Mouse (Mus musculus) megakaryocyte, embryonic 14.5 days (primary cell): ENCODE results near the gene Samd9l.
"Not testable (repeated sequence)": the region's sequence is repeated elsewhere in the genome, so short reads cannot be mapped to it uniquely, and the experiment has no call there.

Experiments
- FLI1 ChIP-seq: IDR thresholded peaks from 2 replicates; pipeline ENCODE4 v1.6.1; 2012; ENCODE audit warnings: low read length, inconsistent platforms, mixed read lengths
- GATA1 ChIP-seq: IDR thresholded peaks from 3 replicates; pipeline ENCODE4 v1.6.1; 2012; ENCODE audit warnings: mixed read lengths, low read length, inconsistent platforms, borderline replicate concordance

DNA sequence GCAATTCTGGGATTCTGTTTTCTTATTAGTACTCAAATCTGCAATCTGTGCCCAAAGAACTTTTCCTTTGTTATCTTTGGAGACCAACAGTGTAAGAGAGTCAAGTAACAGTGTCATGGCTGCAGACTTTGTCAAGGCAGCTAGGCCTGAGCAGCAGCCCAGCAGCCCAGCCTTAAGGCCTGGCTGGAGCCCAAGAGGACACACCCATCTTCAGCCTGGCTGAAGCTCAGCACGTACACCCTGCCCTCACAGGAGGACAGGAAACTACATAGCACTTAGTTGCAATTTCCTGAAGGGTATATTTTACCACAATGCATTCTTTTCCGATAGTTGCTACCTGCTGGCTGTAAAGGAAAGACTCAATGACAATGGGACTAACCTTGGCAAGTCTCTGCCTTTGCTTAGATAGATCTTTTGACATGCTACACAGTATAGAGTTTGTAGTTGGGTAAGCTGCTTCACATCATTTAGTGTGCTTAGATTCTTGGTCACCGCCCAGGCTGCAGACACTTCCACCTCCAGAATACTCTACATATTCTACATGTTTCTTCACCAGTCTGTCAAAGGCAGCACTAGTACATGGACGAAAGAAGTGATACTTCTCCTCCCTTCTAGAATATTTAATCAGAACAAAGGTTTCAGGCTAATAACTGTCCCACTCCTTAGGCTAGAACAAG, 15.1 kb downstream of the Samd9l start:
- TF ChIP-seq GATA1, FLI1: not testable (repeated sequence)
